Mouse (Mus musculus) lung, postnatal 0 days (tissue): ENCODE measurements around the gene BC067074. TPM values are rescaled to one million over a fixed set of nuclear protein-coding genes. Genes with fewer than 3 reads are reported as not detected.

Source experiments
- ATAC-seq: fragments of 200-750 bp; cut with Nextera tagmentation; 2 replicates; pipeline ENCODE4 v1.8.0; 2017; ENCODE audit warnings: moderate library complexity
- DNase-seq: peaks from one replicate; pipeline ENCODE4 v3.0.0-alpha.2; 2016; ENCODE audit warnings: low spot score
- H3K27ac ChIP-seq: fragments of 300-500 bp; sonication (generic); 2 replicates; pipeline ENCODE4 v1.5.1; 2014; ENCODE audit warnings: antibody characterized with exemption, mild to moderate bottlenecking, low read length, mixed read lengths
- H3K27me3 ChIP-seq: fragments of 300-500 bp; sonication (generic); replicated peaks from 2 replicates; pipeline ENCODE4 v1.6.1; 2014; ENCODE audit warnings: low read length, mixed read lengths; ENCODE audit not compliant: insufficient read depth
- H3K36me3 ChIP-seq: fragments of 300-500 bp; sonication (generic); 2 replicates; pipeline ENCODE4 v1.6.1; 2014; ENCODE audit warnings: low read length, mixed read lengths; ENCODE audit not compliant: insufficient read depth
- H3K4me1 ChIP-seq: fragments of 300-500 bp; sonication (generic); 2 replicates; pipeline ENCODE4 v1.6.1; 2014; ENCODE audit warnings: antibody characterized with exemption, low read depth, low read length, mixed read lengths; ENCODE audit not compliant: insufficient read depth
- H3K4me2 ChIP-seq: fragments of 300-500 bp; sonication (generic); replicated peaks from 2 replicates; pipeline ENCODE4 v1.6.1; 2014; ENCODE audit warnings: low read depth, mild to moderate bottlenecking, low read length, moderate library complexity, mixed read lengths
- H3K4me3 ChIP-seq: fragments of 300-500 bp; sonication (generic); 2 replicates; pipeline ENCODE4 v1.5.1; 2014; ENCODE audit warnings: low read depth, low read length
- H3K9ac ChIP-seq: fragments of 300-500 bp; sonication (generic); replicated peaks from 2 replicates; pipeline ENCODE4 v1.6.1; 2014; ENCODE audit warnings: low read depth, mild to moderate bottlenecking
- H3K9me3 ChIP-seq: fragments of 300-500 bp; sonication (generic); 2 replicates; pipeline ENCODE4 v1.6.1; 2016; ENCODE audit warnings: low read length, mixed read lengths
- CTCF ChIP-seq: IDR thresholded peaks from 2 replicates; pipeline ENCODE4 v1.5.1; 2016; ENCODE audit warnings: antibody characterized with exemption, mild to moderate bottlenecking
- EP300 ChIP-seq: IDR thresholded peaks from 2 replicates; pipeline ENCODE4 v1.6.1; 2016; ENCODE audit warnings: antibody characterized with exemption, mild to moderate bottlenecking, control low read depth
- WGBS: fragments of 180-500 bp; shearing (Covaris S2); extraction: QIAGEN DNeasy Blood & Tissue Kit; methylation state at CpG from one replicate; pipeline ENCODE4 v1.1.7; 2014; 5-methylcytosine and 5-hydroxymethylcytosine counted together
- polyA plus RNA-seq: library from polyadenylated mRNA; unstranded; fragments of >200 nt; fragmentation: Nextera tagmentation; extraction: Ambion mirVana; gene quantifications from 2 replicates; pipeline ENCODE4 v1.2.1, GENCODE M21; 2015

The BC067074 gene
- polyA plus RNA-seq, 1 experiment from 2014 or later: 3.3 TPM

- no peak overlapping the region for H3K9ac ChIP-seq
- WGBS: 54% methylated on average over 5 of the region's 5 CpGs
- H3K36me3 ChIP-seq: no peaks in the 10 kb centered on the region
- no peak overlapping the region for H3K27ac ChIP-seq
- no peak overlapping the region for H3K4me3 ChIP-seq
- TF ChIP-seq CTCF (no peak), EP300 (no peak)
- no peaks in the 10 kb centered on the region for H3K9me3 ChIP-seq
- no peak for DNase-seq
- no peaks in the 10 kb centered on the region for H3K27me3 ChIP-seq
- H3K4me2 ChIP-seq: no peak overlapping the region
- ATAC-seq: no peak
- H3K4me1 ChIP-seq: no peaks in the 10 kb centered on the region
Measured at GRCm38 (mm10) chr13:113333931-113334330, 41.0 kb downstream of the BC067074 start.

DNA sequence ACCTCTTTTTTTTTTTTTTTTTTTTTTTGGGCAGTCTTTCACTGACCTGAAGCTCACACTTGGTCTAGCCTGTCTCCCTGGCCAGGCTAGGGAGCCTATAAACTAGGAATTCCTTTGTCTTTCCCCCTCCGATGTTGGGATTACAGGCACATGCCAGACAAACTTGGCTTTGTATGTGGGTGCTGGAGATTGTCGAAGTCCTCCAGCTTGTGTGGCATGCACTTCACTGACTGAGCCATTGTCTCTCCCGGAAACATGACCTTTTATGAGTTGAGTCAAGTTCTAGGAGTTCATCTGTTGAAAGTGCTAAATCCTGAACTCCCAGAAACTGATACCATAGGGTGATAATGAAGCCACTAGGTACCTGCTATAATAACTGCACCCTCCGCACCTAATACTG is 41.8 kb downstream of the BC067074 start:
- no peaks in the 10 kb centered on the region for H3K9me3 ChIP-seq
- WGBS: 53% methylated on average over 4 of the region's 4 CpGs
- no peak overlapping the region for H3K27ac ChIP-seq
- DNase-seq (no peak), ATAC-seq (no peak)
- H3K4me2 ChIP-seq: no peak overlapping the region
- TF ChIP-seq EP300: no peak
- no peak for TF ChIP-seq CTCF
- no peak overlapping the region for H3K4me3 ChIP-seq
- no peak overlapping the region for H3K9ac ChIP-seq
- H3K36me3 ChIP-seq: no peaks in the 10 kb centered on the region
- no peaks in the 10 kb centered on the region for H3K4me1 ChIP-seq
- H3K27me3 ChIP-seq: no peaks in the 10 kb centered on the region

DNA sequence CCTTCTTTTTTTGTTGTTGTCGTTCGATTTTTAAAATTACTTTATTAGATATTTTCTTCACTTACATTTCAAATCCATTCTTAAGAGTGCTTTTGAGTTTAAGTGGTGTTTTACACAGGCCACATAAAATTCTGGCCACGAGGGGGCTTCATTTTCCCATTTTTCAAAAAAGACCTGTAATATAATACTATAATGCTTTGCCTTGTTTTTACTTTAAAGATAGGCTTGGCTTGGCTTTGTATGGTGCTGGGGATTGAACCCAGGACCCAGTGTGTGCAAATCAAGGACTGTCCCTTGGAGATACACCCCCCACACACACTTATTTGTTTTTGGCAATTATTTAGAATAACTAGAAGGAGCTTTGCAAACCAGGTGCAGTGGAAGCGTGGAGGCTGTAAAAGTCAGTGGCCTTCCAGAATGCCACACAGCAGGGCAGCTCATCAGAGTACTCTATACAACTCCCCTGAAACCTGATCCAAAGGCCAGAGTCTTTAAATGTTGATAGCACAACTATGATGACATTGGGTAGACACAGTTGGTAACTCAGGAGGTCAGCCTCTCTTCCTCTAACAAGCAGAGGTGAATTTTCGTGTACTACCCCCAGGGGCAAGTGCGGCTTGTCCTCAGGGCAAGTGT is 44.4 kb downstream of the BC067074 start:
- Histone ChIP-seq H3K4me2 (no peak overlapping the region), H3K36me3 (no peaks in the 10 kb centered on the region), H3K9me3 (no peaks in the 10 kb centered on the region), H3K9ac (no peak overlapping the region), H3K4me1 (no peaks in the 10 kb centered on the region), H3K27ac (no peak overlapping the region), H3K4me3 (no peak overlapping the region), H3K27me3 (no peaks in the 10 kb centered on the region)
- TF ChIP-seq EP300 (no peak; the same call in 1 of the 2 replicates), CTCF (peak; percentile 66)
- DNase-seq (peak; percentile 74), ATAC-seq (peak; percentile 55; the same call in 1 of the 2 replicates)
- WGBS: 62% methylated on average over 6 of the region's 6 CpGs

GRCm38 (mm10) chr13:113340644-113341043 is 47.7 kb downstream of the BC067074 start:
- ATAC-seq (no peak), DNase-seq (no peak)
- Histone ChIP-seq H3K27ac (no peak overlapping the region), H3K9ac (no peak overlapping the region), H3K4me2 (no peak overlapping the region), H3K9me3 (no peaks in the 10 kb centered on the region), H3K36me3 (no peaks in the 10 kb centered on the region), H3K4me3 (no peak overlapping the region), H3K4me1 (no peaks in the 10 kb centered on the region), H3K27me3 (no peaks in the 10 kb centered on the region)
- no peak for TF ChIP-seq EP300
- no peak for TF ChIP-seq CTCF
- WGBS: 55% methylated on average over 2 of the region's 2 CpGs

GRCm38 (mm10) chr13:113341161-113341560 is 48.2 kb downstream of the BC067074 start:
- Histone ChIP-seq H3K27me3 (no peaks in the 10 kb centered on the region), H3K4me2 (no peak overlapping the region), H3K4me1 (no peaks in the 10 kb centered on the region), H3K9ac (no peak overlapping the region), H3K4me3 (no peak overlapping the region), H3K27ac (no peak overlapping the region), H3K36me3 (no peaks in the 10 kb centered on the region), H3K9me3 (no peaks in the 10 kb centered on the region)
- ATAC-seq: no peak
- DNase-seq: no peak
- TF ChIP-seq EP300: no peak
- TF ChIP-seq CTCF: no peak

GRCm38 (mm10) chr13:113342355-113342919 is 49.5 kb downstream of the BC067074 start:
- Histone ChIP-seq H3K36me3 (no peaks in the 10 kb centered on the region), H3K27ac (no peak overlapping the region), H3K4me2 (no peak overlapping the region), H3K27me3 (no peaks in the 10 kb centered on the region), H3K9ac (no peak overlapping the region), H3K4me1 (no peaks in the 10 kb centered on the region), H3K4me3 (no peak overlapping the region), H3K9me3 (no peaks in the 10 kb centered on the region)
- ATAC-seq (peak; percentile 83), DNase-seq (peak; percentile 67)
- WGBS: 50% methylated on average over 10 of the region's 10 CpGs
- TF ChIP-seq CTCF (no peak), EP300 (no peak)
